In genomic region chr4:133085783-133086342, GRCm38 (mm10) we compare ENCODE assay signal across 8 mouse cellular contexts. TPM values are rescaled to one million over a fixed set of nuclear protein-coding genes. Genes with fewer than 3 reads are reported as not detected.
A peak's percentile ranks its signal among the peaks of the same experiment; 100 is the strongest.
DNase-seq lines count a peak whose midpoint lies in the region; ATAC-seq and TF ChIP-seq lines count a peak whose summit lies in the region.

No protein-coding gene starts in this region.

- H3K27me3 ChIP-seq in lung, embryonic 14.5 days (ENCODE audit: insufficient read depth, low read length) = no peaks in the 10 kb centered on the region
- no peaks in the 10 kb centered on the region for H3K27me3 ChIP-seq in heart, embryonic 12.5 days (replicated peaks)
- peaks cover 48% of the 10 kb centered on the region for H3K27me3 ChIP-seq in liver, embryonic 13.5 days

- peak overlapping the region; percentile 90 for H3K4me2 ChIP-seq in lung, embryonic 14.5 days
- H3K4me2 ChIP-seq in heart, embryonic 12.5 days = peak overlapping the region; percentile 94
- peak overlapping the region; percentile 65 for H3K4me2 ChIP-seq in liver, embryonic 13.5 days

- 4% methylated on average over 12 of the region's 12 CpGs for WGBS in lung, embryonic 14.5 days
- WGBS in heart, embryonic 12.5 days = 20% methylated on average over 12 of the region's 12 CpGs
- WGBS in liver, embryonic 13.5 days (ENCODE audit: insufficient replicate concordance) = 35% methylated on average over 12 of the region's 12 CpGs

- no peak for TF ChIP-seq CTCF in lung, embryonic 14.5 days (IDR thresholded peaks at IDR 0.05; ENCODE audit: low read depth)

- no peaks in the 10 kb centered on the region; the same call in 1 of the 2 replicates for H3K36me3 ChIP-seq in lung, embryonic 14.5 days (ENCODE audit: insufficient read depth)
- no peaks in the 10 kb centered on the region for H3K36me3 ChIP-seq in heart, embryonic 12.5 days
- no peaks in the 10 kb centered on the region for H3K36me3 ChIP-seq in liver, embryonic 13.5 days

- no peaks in the 10 kb centered on the region for H3K9me3 ChIP-seq in lung, embryonic 14.5 days (ENCODE audit: low read depth, low read length)
- H3K9me3 ChIP-seq in heart, embryonic 12.5 days (replicated peaks) = no peaks in the 10 kb centered on the region
- H3K9me3 ChIP-seq in liver, embryonic 13.5 days (replicated peaks) = no peaks in the 10 kb centered on the region

- peak; percentile 82 for DNase-seq in lung, embryonic 14.5 days
- DNase-seq in lung, adult 18-20 months = no peak
- DNase-seq in liver, embryonic 13.5 days = no peak
- peak; percentile 84 for DNase-seq in retina, postnatal 1 day
- DNase-seq in adrenal gland, postnatal 4 days (ENCODE audit: low spot score in 2 of 2) = no peak
- no peak for DNase-seq in cerebellum, adult 8-10 months

- peaks cover 62% of the 10 kb centered on the region for H3K4me1 ChIP-seq in lung, embryonic 14.5 days (ENCODE audit: insufficient read depth)
- peaks cover 80% of the 10 kb centered on the region for H3K4me1 ChIP-seq in heart, embryonic 12.5 days (replicated peaks)
- H3K4me1 ChIP-seq in liver, embryonic 13.5 days (replicated peaks) = peaks cover 44% of the 10 kb centered on the region

- H3K9ac ChIP-seq in lung, embryonic 14.5 days = peak overlapping the region; percentile 50
- H3K9ac ChIP-seq in heart, embryonic 12.5 days = peak overlapping the region; percentile 79
- no peak overlapping the region for H3K9ac ChIP-seq in liver, embryonic 13.5 days

- H3K4me3 ChIP-seq in lung, embryonic 14.5 days (ENCODE audit: low read depth, low read length) = peak overlapping the region; percentile 38
- peak overlapping the region; percentile 45 for H3K4me3 ChIP-seq in heart, embryonic 12.5 days
- no peak overlapping the region for H3K4me3 ChIP-seq in liver, embryonic 13.5 days (replicated peaks)

- 0 out of 2 replicates have a peak, but pooled peaks have one; percentile 21 for ATAC-seq in lung, embryonic 14.5 days (ENCODE audit: insufficient read depth)
- ATAC-seq in heart, embryonic 12.5 days (ENCODE audit: insufficient number of reproducible peaks, low FRiP score) = no peak
- ATAC-seq in liver, embryonic 13.5 days (ENCODE audit: low read depth) = no peak
- ATAC-seq in granulocyte monocyte progenitor cell, adult 5-6 weeks (replicated peaks; ENCODE audit: poor library complexity, severe bottlenecking) = no peak

- peak overlapping the region; percentile 94 for H3K27ac ChIP-seq in lung, embryonic 14.5 days (ENCODE audit: low read depth)
- H3K27ac ChIP-seq in heart, embryonic 12.5 days (ENCODE audit: poor library complexity, severe bottlenecking) = peak overlapping the region; percentile 98
- no peak overlapping the region for H3K27ac ChIP-seq in liver, embryonic 13.5 days

RNA-seq across cellular contexts. Expression of gene Wasf2, which starts 44.4 kb away (rescaled TPM):
- 96.3 and 101 TPM in 2 replicates for polyA plus RNA-seq in lung, embryonic 14.5 days (2014; fragmentation: Nextera tagmentation; extraction: Ambion mirVana)
- 68.5 and 70.1 TPM in 2 replicates for polyA plus RNA-seq in heart, embryonic 12.5 days (2016; fragmentation: Nextera tagmentation; extraction: Ambion mirVana)
- 52.3 and 54.0 TPM in 2 replicates for polyA plus RNA-seq in liver, embryonic 13.5 days (2015; fragmentation: Nextera tagmentation; extraction: Ambion mirVana)
- 100 to 1,000 TPM; 155 to 157 TPM for total RNA-seq in adrenal gland, postnatal 4 days (2021)
- total RNA-seq in granulocyte monocyte progenitor cell, adult 5-6 weeks (2014; fragmentation: Nextera tagmentation) = 109 and 147 TPM in 2 replicates
- total RNA-seq in granulocyte monocyte progenitor cell, adult 5-6 weeks (2017) = 34.1 and 37.3 TPM in 2 replicates

Comparison
In these comparisons a context has a peak if more than half of its experiments do, and no peak if none do; other contexts are left out.
1. DNase-seq: peak in lung, embryonic 14.5 days (single experiment) and retina, postnatal 1 day (single experiment); none in lung, adult 18-20 months (0 of 2), liver, embryonic 13.5 days (single experiment), adrenal gland, postnatal 4 days (0 of 2) and cerebellum, adult 8-10 months (single experiment).
2. Peak in every context shown above with its lines, with median percentiles within 50 percentile points of each other: H3K4me2 ChIP-seq.